Mouse (Mus musculus): ENCODE data around the gene Gtf3a. TPM values are rescaled to one million over a fixed set of nuclear protein-coding genes. Genes with fewer than 3 reads are reported as not detected.
A peak's percentile ranks its signal among the peaks of the same experiment; 100 is the strongest.

The Gtf3a gene
- total RNA-seq, 1 experiment, result 80.4 TPM

DNA sequence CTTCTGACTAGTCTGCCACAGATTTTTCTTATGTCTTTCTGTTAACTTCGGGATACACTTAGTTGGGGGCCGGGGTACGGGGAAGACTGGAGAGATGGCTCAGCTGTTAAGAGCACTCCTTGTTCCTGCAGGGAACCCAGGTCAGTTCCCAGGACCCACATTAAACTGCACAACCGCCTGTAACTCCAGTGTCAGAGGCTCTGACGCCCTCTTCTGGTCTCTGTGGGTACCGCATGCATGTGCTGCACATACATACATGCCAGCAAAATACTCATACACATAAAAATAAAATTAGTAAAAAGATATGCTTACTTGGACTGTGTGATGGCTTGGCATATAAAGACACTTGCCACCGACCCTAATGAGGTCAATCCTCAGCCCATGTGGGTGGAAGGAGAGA lies 48.4 kb downstream of the Gtf3a start:
- H3K4me3 ChIP-seq (ENCODE audit: insufficient read depth in 1 of 2, low read depth in 1 of 2, low read length in 2 of 2, poor library complexity in 1 of 2, severe bottlenecking in 1 of 2), result no peak overlapping the region
- no peak for DNase-seq (ENCODE audit: low read depth, low spot score)
- H3K4me1 ChIP-seq (ENCODE audit: control insufficient read depth in 2 of 2, insufficient read depth in 2 of 2, low read length in 2 of 2, poor library complexity in 1 of 2), result peaks cover 0 to 6% of the 10 kb centered on the region in 2 experiments; a peak in 1 of 4 replicates
- no peaks in the 10 kb centered on the region for H3K9me3 ChIP-seq (ENCODE audit: control insufficient read depth, insufficient read depth, low read depth, low read length)
- TF ChIP-seq HCFC1 (IDR thresholded peaks at IDR 0.05; ENCODE audit: borderline replicate concordance, insufficient read depth, low read length), result no peak
- TF ChIP-seq MAFK (IDR thresholded peaks at IDR 0.05; ENCODE audit: insufficient read depth, low read depth, low read length), result no peak
- no peak for TF ChIP-seq ZC3H11A (IDR thresholded peaks at IDR 0.05; ENCODE audit: borderline replicate concordance, low read depth, low read length)
- no peak for TF ChIP-seq ZNF384 (IDR thresholded peaks at IDR 0.05; ENCODE audit: low read depth, low read length)
- TF ChIP-seq CHD2 (IDR thresholded peaks at IDR 0.05; ENCODE audit: low read depth, low read length), result no peak
- no peak overlapping the region for H3K27ac ChIP-seq (ENCODE audit: insufficient read depth, low read depth, low read length, poor library complexity, severe bottlenecking)
- no peak overlapping the region for H3K9ac ChIP-seq (ENCODE audit: insufficient read depth, low read depth, low read length, poor library complexity, severe bottlenecking)
- in situ Hi-C loops (cut with MboI; ENCODE audit: low sequenced_read_pairs in 2 of 2, unreplicated experiment in 2 of 2), result no loop called here
- no peaks in the 10 kb centered on the region for H3K36me3 ChIP-seq (ENCODE audit: control insufficient read depth, insufficient read depth, low read length, poor library complexity, severe bottlenecking)

DNA sequence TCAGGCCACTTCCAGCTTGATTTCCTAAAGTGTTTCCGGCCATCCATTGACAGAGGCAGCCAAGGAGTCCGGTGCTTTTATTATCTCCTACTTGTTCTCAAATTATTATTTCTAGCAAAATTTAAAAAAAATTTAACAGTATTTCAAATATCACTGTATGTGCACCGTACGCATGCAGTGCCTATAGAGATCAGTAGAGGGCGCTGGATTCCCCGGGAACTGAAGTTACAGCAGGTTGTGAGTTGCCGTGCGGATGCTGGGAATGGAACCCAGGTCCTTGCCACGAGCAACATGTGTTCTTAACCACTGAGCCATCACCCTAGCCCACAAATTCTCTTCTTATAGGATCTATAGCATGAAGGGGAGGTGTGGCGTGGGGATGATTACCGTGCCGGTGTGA lies 50.3 kb downstream of the Gtf3a start:
- H3K36me3 ChIP-seq (ENCODE audit: control insufficient read depth, insufficient read depth, low read length, poor library complexity, severe bottlenecking), result no peaks in the 10 kb centered on the region
- H3K9me3 ChIP-seq (ENCODE audit: control insufficient read depth, insufficient read depth, low read depth, low read length), result no peaks in the 10 kb centered on the region
- H3K9ac ChIP-seq (ENCODE audit: insufficient read depth, low read depth, low read length, poor library complexity, severe bottlenecking), result no peak overlapping the region
- in situ Hi-C loops (cut with MboI; ENCODE audit: low sequenced_read_pairs in 2 of 2, unreplicated experiment in 2 of 2), result no loop called here
- peaks cover 0 to 4% of the 10 kb centered on the region in 2 experiments; a peak in 1 of 4 replicates for H3K4me1 ChIP-seq (ENCODE audit: control insufficient read depth in 2 of 2, insufficient read depth in 2 of 2, low read length in 2 of 2, poor library complexity in 1 of 2)
- no peak for TF ChIP-seq ZNF384 (IDR thresholded peaks at IDR 0.05; ENCODE audit: low read depth, low read length)
- TF ChIP-seq HCFC1 (IDR thresholded peaks at IDR 0.05; ENCODE audit: borderline replicate concordance, insufficient read depth, low read length), result no peak
- no peak for TF ChIP-seq CHD2 (IDR thresholded peaks at IDR 0.05; ENCODE audit: low read depth, low read length)
- TF ChIP-seq ZC3H11A (IDR thresholded peaks at IDR 0.05; ENCODE audit: borderline replicate concordance, low read depth, low read length), result no peak
- no peak overlapping the region for H3K4me3 ChIP-seq (ENCODE audit: insufficient read depth in 1 of 2, low read depth in 1 of 2, low read length in 2 of 2, poor library complexity in 1 of 2, severe bottlenecking in 1 of 2)
- DNase-seq (ENCODE audit: low read depth, low spot score), result no peak
- H3K27ac ChIP-seq (ENCODE audit: insufficient read depth, low read depth, low read length, poor library complexity, severe bottlenecking), result no peak overlapping the region

DNA sequence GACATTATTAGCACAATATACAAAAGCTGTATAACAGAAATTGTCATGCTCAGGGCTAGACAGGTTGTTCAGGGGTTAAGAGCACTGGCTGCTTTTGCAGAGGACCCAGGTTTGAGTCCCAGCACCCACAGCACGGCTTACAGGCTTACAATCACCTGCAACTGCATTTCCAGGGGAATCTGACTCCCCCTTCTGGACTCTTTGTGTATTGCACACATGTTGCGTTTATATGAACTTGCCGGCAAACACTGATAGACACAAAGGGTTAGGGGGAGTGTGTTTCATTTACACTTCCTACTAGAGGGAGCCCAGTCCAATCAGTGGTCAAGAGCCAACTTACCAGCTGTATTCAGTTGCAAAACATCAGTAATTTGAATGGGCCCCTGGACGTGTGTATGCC lies 52.9 kb downstream of the Gtf3a start:
- in situ Hi-C loops (cut with MboI; ENCODE audit: low sequenced_read_pairs in 2 of 2, unreplicated experiment in 2 of 2), result no loop called here

DNA sequence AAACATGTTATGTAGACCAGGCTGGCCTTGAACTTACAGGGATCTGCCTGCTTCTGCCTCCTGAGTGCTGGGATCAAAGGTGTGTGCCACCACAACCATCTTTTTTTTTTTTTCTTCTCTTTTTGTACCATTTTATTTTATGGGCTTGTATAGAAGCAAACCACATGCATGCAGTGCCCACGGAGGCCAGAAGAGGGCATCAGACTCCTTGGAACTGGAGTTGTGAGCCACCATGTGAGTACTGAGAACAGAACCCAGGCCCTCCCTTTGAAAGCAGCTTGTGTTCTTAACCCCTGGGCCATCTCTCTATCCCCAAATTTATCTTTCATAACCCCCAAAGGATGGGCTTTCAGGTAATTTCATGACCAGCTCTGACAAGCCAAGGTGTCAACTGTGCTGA lies 54.8 kb downstream of the Gtf3a start:
- Histone ChIP-seq H3K4me3 (ENCODE audit: insufficient read depth in 1 of 2, low read depth in 1 of 2, low read length in 2 of 2, poor library complexity in 1 of 2, severe bottlenecking in 1 of 2) (no peak overlapping the region), H3K36me3 (ENCODE audit: control insufficient read depth, insufficient read depth, low read length, poor library complexity, severe bottlenecking) (no peaks in the 10 kb centered on the region), H3K9ac (ENCODE audit: insufficient read depth, low read depth, low read length, poor library complexity, severe bottlenecking) (no peak overlapping the region), H3K9me3 (ENCODE audit: control insufficient read depth, insufficient read depth, low read depth, low read length) (no peaks in the 10 kb centered on the region), H3K27ac (ENCODE audit: insufficient read depth, low read depth, low read length, poor library complexity, severe bottlenecking) (no peak overlapping the region), H3K4me1 (ENCODE audit: control insufficient read depth in 2 of 2, insufficient read depth in 2 of 2, low read length in 2 of 2, poor library complexity in 1 of 2) (peaks cover 0 to 4% of the 10 kb centered on the region in 2 experiments; a peak in 1 of 4 replicates)
- DNase-seq (ENCODE audit: low read depth, low spot score), result no peak
- TF ChIP-seq ZC3H11A (IDR thresholded peaks at IDR 0.05; ENCODE audit: borderline replicate concordance, low read depth, low read length) (no peak), HCFC1 (IDR thresholded peaks at IDR 0.05; ENCODE audit: borderline replicate concordance, insufficient read depth, low read length) (no peak), MAFK (IDR thresholded peaks at IDR 0.05; ENCODE audit: insufficient read depth, low read depth, low read length) (no peak), CHD2 (IDR thresholded peaks at IDR 0.05; ENCODE audit: low read depth, low read length) (no peak)
- in situ Hi-C loops (cut with MboI; ENCODE audit: low sequenced_read_pairs in 2 of 2, unreplicated experiment in 2 of 2), result no loop called here

More for the DNA sequence above, 52.9 kb downstream of the Gtf3a start:
- Histone ChIP-seq H3K4me1 (ENCODE audit: control insufficient read depth in 2 of 2, insufficient read depth in 2 of 2, low read length in 2 of 2, poor library complexity in 1 of 2) (peaks cover 0 to 4% of the 10 kb centered on the region in 2 experiments; a peak in 1 of 4 replicates), H3K4me3 (ENCODE audit: insufficient read depth in 1 of 2, low read depth in 1 of 2, low read length in 2 of 2, poor library complexity in 1 of 2, severe bottlenecking in 1 of 2) (no peak overlapping the region), H3K27ac (ENCODE audit: insufficient read depth, low read depth, low read length, poor library complexity, severe bottlenecking) (no peak overlapping the region), H3K36me3 (ENCODE audit: control insufficient read depth, insufficient read depth, low read length, poor library complexity, severe bottlenecking) (no peaks in the 10 kb centered on the region), H3K9me3 (ENCODE audit: control insufficient read depth, insufficient read depth, low read depth, low read length) (no peaks in the 10 kb centered on the region), H3K9ac (ENCODE audit: insufficient read depth, low read depth, low read length, poor library complexity, severe bottlenecking) (no peak overlapping the region)
- TF ChIP-seq ZC3H11A (IDR thresholded peaks at IDR 0.05; ENCODE audit: borderline replicate concordance, low read depth, low read length) (0 out of 2 replicates have a peak, but pooled peaks have one; percentile 11), CHD2 (IDR thresholded peaks at IDR 0.05; ENCODE audit: low read depth, low read length) (no peak), MAFK (IDR thresholded peaks at IDR 0.05; ENCODE audit: insufficient read depth, low read depth, low read length) (no peak)
- DNase-seq (ENCODE audit: low read depth, low spot score), result peak; percentile 56

Other genes starting within 250 kb of the Gtf3a start
- 20.6 and 25.4 TPM in 2 replicates for gene Usp12, start 153.7 kb upstream of the Gtf3a start, total RNA-seq (2012; rRNA removed)
- gene Rpl21, start 115.8 kb upstream of the Gtf3a start, total RNA-seq (2012; rRNA removed), result 1,013 and 1,099 TPM in 2 replicates
- 4.1 and 7.3 TPM in 2 replicates for gene Rasl11a, start 103.6 kb upstream of the Gtf3a start, total RNA-seq (2012; rRNA removed)
- gene Mtif3, start 15.1 kb downstream of the Gtf3a start, total RNA-seq (2012; rRNA removed), result 16.1 and 17.9 TPM in 2 replicates
- gene Lnx2, start 127.9 kb downstream of the Gtf3a start, total RNA-seq (2012; rRNA removed), result 8.5 and 11.6 TPM in 2 replicates
- gene Polr1d, start 128.4 kb downstream of the Gtf3a start, total RNA-seq (2012; rRNA removed), result 123 and 160 TPM in 2 replicates
- 0.26 TPM in 1 of 2 replicates, not detected in the other for gene Gsx1, start 240.0 kb downstream of the Gtf3a start, total RNA-seq (2012; rRNA removed)